Mouse (Mus musculus) bone marrow, adult 2 months (tissue): Measurements from ENCODE around the gene Pbx2. TPM values are rescaled to one million over a fixed set of nuclear protein-coding genes. Genes with fewer than 3 reads are reported as not detected.

Experiments
- H3K27ac ChIP-seq: fragments of 200-500 bp; 2 replicates; pipeline ENCODE4 v1.5.1; 2012; ENCODE audit warnings: low read depth, mild to moderate bottlenecking, control low read depth, inconsistent platforms, low read length; ENCODE audit not compliant: control insufficient read depth, poor library complexity, insufficient read depth
- H3K4me1 ChIP-seq: fragments of 200-500 bp; 2 replicates; pipeline ENCODE4 v1.6.1; 2011; ENCODE audit warnings: low read length; ENCODE audit not compliant: control insufficient read depth, insufficient read depth
- H3K4me3 ChIP-seq: fragments of 200-500 bp; replicated peaks from 2 replicates; pipeline ENCODE3; 2011; ENCODE audit warnings: mild to moderate bottlenecking, low read depth, low read length, control low read depth; ENCODE audit not compliant: control insufficient read depth
- CTCF ChIP-seq: fragments of 200-500 bp; IDR thresholded peaks from 2 replicates; pipeline ENCODE4 v1.5.1; 2011; ENCODE audit warnings: low read length, control low read depth; ENCODE audit not compliant: control insufficient read depth, insufficient read depth
- POLR2A ChIP-seq: fragments of 200-500 bp; IDR thresholded peaks from 2 replicates; pipeline ENCODE4 v1.6.1; 2011; ENCODE audit warnings: low read depth, mild to moderate bottlenecking, control low read depth, low read length, borderline replicate concordance; ENCODE audit not compliant: control insufficient read depth
- WGBS: fragments of 180-500 bp; shearing (Covaris S2); methylation state at CpG from one replicate; pipeline ENCODE4 v1.1.7; 2018; 5-methylcytosine and 5-hydroxymethylcytosine counted together
- polyA plus RNA-seq: library from polyadenylated mRNA; stranded (reverse); fragments of >200 nt; gene quantifications from 2 replicates; pipeline ENCODE4 v1.2.4, GENCODE M21; 2011; ENCODE audit warnings: low replicate concordance; ENCODE audit not compliant: missing spikeins, insufficient read depth, insufficient read length

Gene Pbx2
- polyA plus RNA-seq, 1 experiment = 95.1 TPM

- Histone ChIP-seq H3K4me3 (no peak overlapping the region), H3K4me1 (no peaks in the 10 kb centered on the region), H3K27ac (no peak overlapping the region)
- WGBS = 77% methylated on average over 13 of the region's 13 CpGs
- TF ChIP-seq POLR2A = no peak
- no peak for TF ChIP-seq CTCF
These were observed 22.6 kb upstream of the Pbx2 start for GRCm38 (mm10) chr17:34568421-34568820.

GRCm38 (mm10) chr17:34569919-34570318 lies 21.1 kb upstream of the Pbx2 start:
- Histone ChIP-seq H3K27ac (no peak overlapping the region), H3K4me1 (no peaks in the 10 kb centered on the region), H3K4me3 (no peak overlapping the region)
- no peak for TF ChIP-seq CTCF
- no peak for TF ChIP-seq POLR2A
- WGBS = 72% methylated on average over 4 of the region's 4 CpGs

DNA sequence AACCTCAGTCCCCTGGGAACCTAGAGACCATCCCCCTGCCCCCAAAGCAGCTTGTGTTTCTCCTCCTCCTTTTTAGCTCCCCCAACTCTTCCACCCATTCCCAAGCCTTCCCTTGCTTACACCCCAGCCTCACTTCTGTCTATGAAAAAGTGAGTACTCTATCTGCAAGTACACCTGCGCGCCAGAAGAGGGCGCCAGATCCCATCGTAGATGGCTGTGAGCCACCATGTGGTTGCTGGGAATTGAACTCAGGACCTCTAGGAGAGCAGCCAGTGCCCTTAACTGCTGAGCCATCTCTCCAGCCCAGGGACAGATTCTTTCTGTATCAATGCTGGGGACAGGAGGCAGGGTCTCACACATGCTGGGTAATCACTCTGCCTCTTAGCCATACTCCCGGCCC lies 19.2 kb upstream of the Pbx2 start:
- Histone ChIP-seq H3K27ac (no peak overlapping the region), H3K4me1 (no peaks in the 10 kb centered on the region), H3K4me3 (no peak overlapping the region)
- no peak for TF ChIP-seq POLR2A
- TF ChIP-seq CTCF = peak; percentile 82
- 26% methylated on average over 5 of the region's 5 CpGs for WGBS

DNA sequence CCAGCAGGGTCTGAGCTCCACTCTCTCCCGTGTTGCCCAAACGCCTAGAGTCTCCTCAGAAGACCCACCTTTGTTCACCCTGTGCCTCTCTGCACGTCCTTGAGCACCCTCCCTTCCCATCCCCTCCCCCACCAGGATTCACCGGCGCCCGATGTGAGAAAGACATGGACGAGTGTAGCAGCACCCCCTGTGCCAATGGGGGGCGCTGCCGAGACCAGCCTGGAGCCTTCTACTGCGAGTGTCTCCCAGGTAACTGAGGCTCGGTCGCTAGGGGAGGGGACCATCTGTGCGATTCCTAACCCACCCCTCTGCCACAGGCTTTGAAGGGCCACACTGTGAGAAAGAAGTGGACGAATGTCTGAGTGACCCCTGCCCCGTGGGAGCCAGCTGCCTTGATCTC lies 18.7 kb upstream of the Pbx2 start:
- Histone ChIP-seq H3K27ac (no peak overlapping the region), H3K4me3 (no peak overlapping the region), H3K4me1 (no peaks in the 10 kb centered on the region)
- 65% methylated on average over 15 of the region's 15 CpGs for WGBS
- TF ChIP-seq CTCF (no peak), POLR2A (no peak)

DNA sequence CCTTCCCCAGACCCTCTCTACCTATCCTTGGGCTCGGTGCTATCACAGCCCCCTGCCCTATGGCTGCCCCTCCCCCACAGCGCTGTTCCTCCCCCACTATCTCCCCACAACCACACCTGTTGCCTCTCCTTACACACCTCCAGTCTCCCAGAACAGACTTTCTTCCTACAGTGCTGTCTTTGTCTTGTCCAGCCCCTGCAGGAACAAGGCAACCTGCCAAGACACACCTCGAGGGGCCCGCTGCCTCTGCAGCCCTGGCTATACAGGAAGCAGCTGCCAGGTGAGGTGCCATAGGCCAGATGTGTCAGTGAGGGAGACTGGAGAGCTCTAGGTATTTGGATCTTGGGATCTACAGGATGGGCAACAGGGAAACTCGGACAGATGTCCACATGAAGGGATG lies 14.5 kb upstream of the Pbx2 start:
- TF ChIP-seq CTCF (no peak), POLR2A (no peak)
- peaks cover 2% of the 10 kb centered on the region; the same call in 1 of the 2 replicates for H3K4me1 ChIP-seq
- no peak overlapping the region for H3K4me3 ChIP-seq
- no peak overlapping the region for H3K27ac ChIP-seq
- 56% methylated on average over 5 of the region's 5 CpGs for WGBS

DNA sequence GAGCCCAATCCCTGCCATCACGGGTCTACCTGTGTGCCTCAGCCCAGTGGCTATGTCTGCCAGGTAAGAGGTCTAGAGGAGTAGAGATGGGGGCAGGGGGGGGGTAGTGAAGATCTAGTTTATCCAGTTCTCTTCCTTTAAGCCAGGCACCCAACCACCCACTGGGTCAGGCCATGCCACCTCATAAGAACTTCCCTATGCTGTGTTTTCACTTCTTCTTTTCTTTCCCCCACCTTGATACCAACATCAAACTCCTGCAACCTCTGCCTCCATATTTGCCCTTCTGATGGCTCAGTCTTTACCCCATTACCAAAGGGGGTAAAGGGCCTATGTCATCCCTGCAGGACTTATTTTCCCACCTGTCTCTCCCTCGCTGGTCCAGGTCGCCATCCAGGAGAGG lies 13.0 kb upstream of the Pbx2 start:
- TF ChIP-seq POLR2A (no peak), CTCF (no peak)
- Histone ChIP-seq H3K4me3 (no peak overlapping the region), H3K4me1 (peaks cover 2% of the 10 kb centered on the region; the same call in 1 of the 2 replicates), H3K27ac (no peak overlapping the region)
- 77% methylated on average over 3 of the region's 3 CpGs for WGBS

- 78% methylated on average over 12 of the region's 12 CpGs for WGBS
- no peak overlapping the region for H3K4me3 ChIP-seq
- no peak for TF ChIP-seq POLR2A
- no peak for TF ChIP-seq CTCF
These were observed 8.5 kb upstream of the Pbx2 start for GRCm38 (mm10) chr17:34582528-34582927.

GRCm38 (mm10) chr17:34583397-34583796 lies 7.7 kb upstream of the Pbx2 start:
- TF ChIP-seq POLR2A (no peak), CTCF (no peak)
- Histone ChIP-seq H3K4me3 (no peak overlapping the region), H3K27ac (no peak overlapping the region), H3K4me1 (no peaks in the 10 kb centered on the region; the same call in 1 of the 2 replicates)
- WGBS = 76% methylated on average over 7 of the region's 7 CpGs

More at GRCm38 (mm10) chr17:34582528-34582927, 8.5 kb upstream of the Pbx2 start:
- Histone ChIP-seq H3K4me1 (peaks cover 2% of the 10 kb centered on the region; the same call in 1 of the 2 replicates), H3K27ac (no peak overlapping the region)

DNA sequence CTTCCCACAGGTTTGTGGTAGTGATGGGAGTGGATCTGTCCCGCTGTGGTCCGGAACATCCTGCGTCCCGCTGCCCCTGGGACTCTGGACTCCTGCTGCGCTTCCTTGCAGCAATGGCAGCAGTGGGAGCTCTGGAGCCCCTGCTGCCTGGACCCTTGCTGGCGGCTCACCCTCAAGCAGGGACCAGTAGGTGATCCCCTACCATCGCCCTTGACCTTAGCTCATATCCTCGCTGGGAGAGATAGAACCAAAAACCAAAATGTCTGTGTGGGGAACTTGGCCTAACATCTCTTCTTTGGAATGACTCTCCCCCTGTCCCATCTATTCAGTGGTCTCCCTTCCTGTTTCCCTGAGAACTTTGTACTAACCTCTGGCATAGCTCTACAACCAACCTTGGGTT lies 7.2 kb upstream of the Pbx2 start:
- 82% methylated on average over 8 of the region's 8 CpGs for WGBS
- no peaks in the 10 kb centered on the region; the same call in 1 of the 2 replicates for H3K4me1 ChIP-seq
- no peak overlapping the region for H3K4me3 ChIP-seq
- no peak overlapping the region for H3K27ac ChIP-seq
- TF ChIP-seq POLR2A = no peak
- no peak for TF ChIP-seq CTCF

DNA sequence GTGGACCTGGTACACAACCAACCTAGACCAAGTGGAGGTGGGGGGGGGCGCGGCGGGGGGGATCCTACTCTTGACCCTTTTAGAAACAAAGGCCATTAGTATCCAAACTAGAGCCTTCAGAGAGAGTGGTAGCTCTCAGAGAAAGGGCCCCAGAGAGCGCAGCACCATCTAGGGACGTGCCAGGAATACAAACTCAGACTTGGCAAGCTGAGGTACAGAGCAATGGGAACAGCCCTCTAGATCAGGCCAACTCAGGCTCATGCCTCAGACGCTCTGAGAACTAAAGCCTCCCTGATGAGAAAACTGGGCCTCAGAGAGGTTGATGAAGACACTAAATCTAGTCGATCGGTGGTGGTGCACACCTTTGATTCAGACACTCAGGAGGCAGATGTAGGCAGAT lies 5.9 kb upstream of the Pbx2 start:
- H3K4me1 ChIP-seq = no peaks in the 10 kb centered on the region; the same call in 1 of the 2 replicates
- H3K4me3 ChIP-seq = no peak overlapping the region
- no peak for TF ChIP-seq POLR2A
- 86% methylated on average over 8 of the region's 8 CpGs for WGBS
- no peak overlapping the region for H3K27ac ChIP-seq
